Mouse (Mus musculus): ENCODE results near the gene Camk1.

DNA sequence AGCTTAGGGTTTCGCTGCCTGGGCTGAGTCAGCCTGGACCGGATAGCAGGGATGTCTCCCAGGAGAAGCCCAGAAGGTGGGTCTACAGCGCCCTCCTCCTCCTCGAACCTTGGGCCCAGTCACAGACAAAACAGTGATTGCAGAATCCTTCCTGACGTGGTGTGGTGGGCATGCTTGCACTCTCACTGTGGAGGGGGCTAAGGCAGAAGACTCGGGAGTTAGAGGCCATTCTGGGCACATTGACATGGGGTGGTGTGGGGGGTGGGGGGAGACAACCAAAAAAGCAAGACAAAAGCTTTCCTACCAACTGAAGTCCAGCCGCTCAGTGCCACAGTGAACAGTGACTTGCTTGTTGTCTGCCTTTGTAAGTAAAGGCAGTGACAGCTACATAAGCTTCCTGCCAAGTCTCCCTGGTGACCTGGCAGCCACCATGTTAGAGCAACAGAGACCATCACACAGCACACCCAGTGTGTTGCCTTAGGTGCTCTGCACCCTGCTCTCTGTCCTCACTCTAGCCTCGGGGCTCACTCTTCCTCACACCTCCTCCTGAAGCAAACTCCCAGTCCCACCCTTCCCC, 40.7 kb upstream of the Camk1 start:
- TF ChIP-seq POLR2A (IDR thresholded peaks at IDR 0.05; ENCODE audit: borderline replicate concordance, control insufficient read depth, low read depth, low read length), result no peak
- TF ChIP-seq CTCF (IDR thresholded peaks at IDR 0.05; ENCODE audit: control insufficient read depth, insufficient read depth, low read length), result no peak

Measured in bone marrow, adult 2 months (tissue).